19 mouse cellular contexts compared by ENCODE assay signal in the genomic region with DNA sequence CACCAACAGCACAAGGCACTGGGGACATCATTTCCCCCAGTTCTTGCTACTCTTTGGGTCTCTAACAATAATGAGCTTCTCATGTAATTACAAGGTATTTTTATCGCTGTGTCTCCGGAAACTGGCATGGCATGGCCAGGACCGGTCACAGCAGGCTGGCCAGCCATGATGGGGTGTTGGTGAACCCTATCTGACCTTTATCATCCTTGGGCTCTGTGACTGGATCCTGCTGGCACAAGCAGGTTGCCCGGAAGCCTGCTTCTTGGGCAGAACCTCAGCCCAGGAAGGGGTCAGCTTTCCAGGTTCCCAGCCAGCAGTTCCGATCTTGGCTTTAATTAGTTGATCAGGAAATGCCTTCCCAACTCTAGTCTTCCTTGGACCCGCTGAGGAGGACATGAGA. TPM values are rescaled to one million over a fixed set of nuclear protein-coding genes. Genes with fewer than 3 reads are reported as not detected.
DNase-seq lines count a peak whose midpoint lies in the region; ATAC-seq and TF ChIP-seq lines count a peak whose summit lies in the region.
"Had no signal": no experiment of that assay in that cellular context is flagged by ENCODE, and none has a peak within 500 bp of the region (broad histone marks: within the 10 kb centered on the region; RNA-seq: fewer than 3 reads in every experiment).

No protein-coding gene starts in this region.

- no peak overlapping the region for H3K9ac ChIP-seq in kidney, embryonic 16.5 days (replicated peaks; ENCODE audit: low read length)
- no peak overlapping the region for H3K9ac ChIP-seq in kidney, postnatal 0 days (ENCODE audit: low read depth, low read length)
- H3K9ac ChIP-seq: forebrain, embryonic 13.5 days; forebrain, postnatal 0 days; heart, embryonic 13.5 days; hindbrain, embryonic 15.5 days had no signal

- no peak for ATAC-seq in kidney, embryonic 16.5 days (ENCODE audit: low FRiP score, low TSS enrichment)
- peak; percentile 79; the same call in 1 of the 2 replicates for ATAC-seq in kidney, postnatal 0 days (replicated peaks; ENCODE audit: low FRiP score, low read depth)
- ATAC-seq in megakaryocyte, adult 5-6 weeks (ENCODE audit: poor library complexity, severe bottlenecking), result no peak
- ATAC-seq: forebrain, embryonic 13.5 days had no signal

- H3K27me3 ChIP-seq in kidney, adult 2 months (replicated peaks; ENCODE audit: control insufficient read depth, insufficient read depth, low read length), result no peaks in the 10 kb centered on the region
- no peaks in the 10 kb centered on the region for H3K27me3 ChIP-seq in kidney, embryonic 16.5 days (ENCODE audit: insufficient read depth, low read length)
- H3K27me3 ChIP-seq in kidney, postnatal 0 days (ENCODE audit: insufficient read depth, low read length), result no peaks in the 10 kb centered on the region
- H3K27me3 ChIP-seq: forebrain, embryonic 13.5 days; hindbrain, embryonic 15.5 days had no signal

- H3K27ac ChIP-seq in kidney, adult 2 months (ENCODE audit: insufficient read depth, low read depth, low read length), result no peak overlapping the region
- H3K27ac ChIP-seq in kidney, embryonic 16.5 days (ENCODE audit: low read length), result no peak overlapping the region
- peak overlapping the region; percentile 27; the same call in 1 of the 2 replicates for H3K27ac ChIP-seq in kidney, postnatal 0 days
- H3K27ac ChIP-seq: embryonic facial prominence, embryonic 10.5 days; forebrain, embryonic 13.5 days; heart, embryonic 13.5 days; hindbrain, embryonic 15.5 days had no signal

- no peaks in the 10 kb centered on the region for H3K9me3 ChIP-seq in kidney, embryonic 16.5 days (ENCODE audit: low read length)
- H3K9me3 ChIP-seq in kidney, postnatal 0 days (replicated peaks; ENCODE audit: low read length), result no peaks in the 10 kb centered on the region
- H3K9me3 ChIP-seq: embryonic facial prominence, embryonic 10.5 days; forebrain, embryonic 13.5 days; heart, embryonic 13.5 days; hindbrain, embryonic 15.5 days had no signal

- H3K36me3 ChIP-seq in kidney, adult 2 months (ENCODE audit: control insufficient read depth, insufficient read depth, low read length), result no peaks in the 10 kb centered on the region
- no peaks in the 10 kb centered on the region for H3K36me3 ChIP-seq in kidney, embryonic 16.5 days (ENCODE audit: insufficient read depth, low read length)
- H3K36me3 ChIP-seq in kidney, postnatal 0 days (ENCODE audit: insufficient read depth, low read length), result no peaks in the 10 kb centered on the region
- H3K36me3 ChIP-seq: embryonic facial prominence, embryonic 10.5 days; heart, embryonic 13.5 days; hindbrain, embryonic 15.5 days had no signal

- 38% methylated on average over 6 of the region's 6 CpGs for WGBS in kidney, adult 2 months
- 56% methylated on average over 6 of the region's 6 CpGs for WGBS in kidney, embryonic 16.5 days
- WGBS in kidney, postnatal 0 days, result 52% methylated on average over 6 of the region's 6 CpGs

- TF ChIP-seq POLR2A in kidney, adult 2 months (IDR thresholded peaks at IDR 0.05; ENCODE audit: low read depth, low read length), result no peak

- H3K4me2 ChIP-seq in kidney, embryonic 16.5 days (replicated peaks; ENCODE audit: low read depth, low read length), result no peak overlapping the region
- no peak overlapping the region for H3K4me2 ChIP-seq in kidney, postnatal 0 days (ENCODE audit: low read length)
- H3K4me2 ChIP-seq: forebrain, embryonic 13.5 days; heart, embryonic 13.5 days; hindbrain, embryonic 15.5 days had no signal

- peak; percentile 26 for DNase-seq in kidney, adult 2 months
- DNase-seq in kidney, adult 8-10 months, result peak; percentile 15 to 28
- DNase-seq in kidney, postnatal 0 days (ENCODE audit: low spot score), result no peak
- peak; percentile 34 to 55 for DNase-seq in kidney, postnatal 4 days
- no peak for DNase-seq in right cerebral cortex, postnatal 25 days
- DNase-seq: adrenal gland, adult 8-10 months; adrenal gland, postnatal 36 days; cerebellum, adult 8-10 months; cerebellum, postnatal 25 days; gastrocnemius, postnatal 36 days; heart, adult 11 months; heart, postnatal 36 days had no signal

- no peak for TF ChIP-seq CTCF in kidney, adult 2 months (conservative IDR thresholded peaks at IDR 0.05; ENCODE audit: insufficient read depth, insufficient read length, low read depth, low read length)
- TF ChIP-seq CTCF in kidney, postnatal 0 days (IDR thresholded peaks at IDR 0.05; ENCODE audit: low read depth), result no peak

- no peak overlapping the region for H3K4me3 ChIP-seq in kidney, adult 2 months (ENCODE audit: insufficient read depth, low read depth, low read length)
- H3K4me3 ChIP-seq in kidney, embryonic 16.5 days (ENCODE audit: low read length), result no peak overlapping the region
- no peak overlapping the region for H3K4me3 ChIP-seq in kidney, postnatal 0 days (replicated peaks; ENCODE audit: low read depth, low read length)
- H3K4me3 ChIP-seq: embryonic facial prominence, embryonic 10.5 days; forebrain, embryonic 13.5 days; heart, embryonic 13.5 days; hindbrain, embryonic 15.5 days had no signal

- no peaks in the 10 kb centered on the region for H3K4me1 ChIP-seq in kidney, adult 2 months (ENCODE audit: control insufficient read depth, insufficient read depth, low read length)
- peaks cover 4% of the 10 kb centered on the region; the same call in 1 of the 2 replicates for H3K4me1 ChIP-seq in kidney, embryonic 16.5 days (ENCODE audit: insufficient read depth, low read length)
- 0 out of 2 replicates have a peak, but pooled peaks cover 6% of the 10 kb centered on the region for H3K4me1 ChIP-seq in kidney, postnatal 0 days (replicated peaks; ENCODE audit: insufficient read depth, low read length)
- H3K4me1 ChIP-seq: embryonic facial prominence, embryonic 10.5 days; forebrain, embryonic 13.5 days; hindbrain, embryonic 15.5 days had no signal

RNA-seq across cellular contexts. Expression of a gene that starts 31.0 kb away (rescaled TPM):
- polyA plus RNA-seq in kidney, adult 2 months (2012; rRNA removed), result 5.8 and 7.5 TPM in 2 replicates
- 2.8 and 3.0 TPM in 2 replicates for polyA plus RNA-seq in kidney, embryonic 16.5 days (2015; fragmentation: Nextera tagmentation; extraction: Ambion mirVana)
- 3.2 and 3.9 TPM in 2 replicates for polyA plus RNA-seq in kidney, postnatal 0 days (2015; fragmentation: Nextera tagmentation; extraction: Ambion mirVana)
- total RNA-seq in megakaryocyte, adult 5-6 weeks (2015), result 0.04 TPM in 1 of 2 replicates, not detected in the other
- total RNA-seq in megakaryocyte, adult 5-6 weeks (2017), result not detected in 2 replicates

RNA-seq across cellular contexts. Expression of a gene that starts 48.9 kb away (rescaled TPM):
- polyA plus RNA-seq in kidney, adult 2 months (2012; rRNA removed), result 35.1 and 40.1 TPM in 2 replicates
- 25.2 and 27.6 TPM in 2 replicates for polyA plus RNA-seq in kidney, embryonic 16.5 days (2015; fragmentation: Nextera tagmentation; extraction: Ambion mirVana)
- polyA plus RNA-seq in kidney, postnatal 0 days (2015; fragmentation: Nextera tagmentation; extraction: Ambion mirVana), result 19.0 and 21.4 TPM in 2 replicates
- 6.6 and 6.8 TPM in 2 replicates for total RNA-seq in megakaryocyte, adult 5-6 weeks (2015)
- total RNA-seq in megakaryocyte, adult 5-6 weeks (2017), result 13.1 and 14.4 TPM in 2 replicates

Comparison
In these comparisons a context has a peak if more than half of its experiments do, and no peak if none do; other contexts are left out.
1. DNase-seq: peak in kidney, adult 2 months (single experiment), kidney, adult 8-10 months (2 of 2) and kidney, postnatal 4 days (2 of 2); none in kidney, postnatal 0 days (single experiment) and right cerebral cortex, postnatal 25 days (single experiment).